Mouse (Mus musculus) intestine, postnatal 0 days (tissue): ENCODE measurements around the gene Olfr457. TPM values are rescaled to one million over a fixed set of nuclear protein-coding genes. Genes with fewer than 3 reads are reported as not detected.

Experiments
- ATAC-seq: fragments of 200-750 bp; cut with Nextera tagmentation; 2 replicates; pipeline ENCODE4 v1.8.0; 2017; ENCODE audit warnings: mild to moderate bottlenecking, moderate TSS enrichment, moderate library complexity
- H3K27ac ChIP-seq: fragments of 300-500 bp; sonication (generic); 2 replicates; pipeline ENCODE4 v1.5.1; 2014; ENCODE audit warnings: mild to moderate bottlenecking, low read depth, low read length, moderate library complexity
- H3K27me3 ChIP-seq: fragments of 300-500 bp; sonication (generic); replicated peaks from 2 replicates; pipeline ENCODE4 v1.6.1; 2014; ENCODE audit warnings: low read length, mixed read lengths; ENCODE audit not compliant: control insufficient read depth, insufficient read depth
- H3K36me3 ChIP-seq: fragments of 300-500 bp; sonication (generic); 2 replicates; pipeline ENCODE4 v1.6.1; 2014; ENCODE audit warnings: mild to moderate bottlenecking, moderate library complexity; ENCODE audit not compliant: control insufficient read depth, insufficient read depth
- H3K4me1 ChIP-seq: fragments of 300-500 bp; sonication (generic); replicated peaks from 2 replicates; pipeline ENCODE4 v1.6.1; 2014; ENCODE audit warnings: antibody characterized with exemption, low read length, mixed read lengths; ENCODE audit not compliant: control insufficient read depth, insufficient read depth
- H3K4me2 ChIP-seq: fragments of 300-500 bp; sonication (generic); replicated peaks from 2 replicates; pipeline ENCODE4 v1.6.1; 2014; ENCODE audit warnings: low read depth, mild to moderate bottlenecking, moderate library complexity
- H3K4me3 ChIP-seq: fragments of 300-500 bp; sonication (generic); 2 replicates; pipeline ENCODE4 v1.5.1; 2014; ENCODE audit warnings: low read depth, low read length
- H3K9ac ChIP-seq: fragments of 300-500 bp; sonication (generic); 2 replicates; pipeline ENCODE4 v1.6.1; 2014; ENCODE audit warnings: mild to moderate bottlenecking, low read depth, low read length
- H3K9me3 ChIP-seq: fragments of 300-500 bp; sonication (generic); 2 replicates; pipeline ENCODE4 v1.6.1; 2016; ENCODE audit warnings: mixed run types; ENCODE audit not compliant: control insufficient read depth
- CTCF ChIP-seq: sonication (generic); IDR thresholded peaks from 2 replicates; pipeline ENCODE4 v1.5.1; 2016; ENCODE audit warnings: low read depth, mild to moderate bottlenecking, control low read depth, antibody characterized with exemption, moderate library complexity
- WGBS: fragments of 180-500 bp; shearing (Covaris S2); extraction: QIAGEN DNeasy Blood & Tissue Kit; methylation state at CpG from one replicate; pipeline ENCODE4 v1.1.7; 2014; 5-methylcytosine and 5-hydroxymethylcytosine counted together
- polyA plus RNA-seq: library from polyadenylated mRNA; unstranded; fragments of >200 nt; fragmentation: Nextera tagmentation; extraction: Ambion mirVana; gene quantifications from 2 replicates; pipeline ENCODE4 v1.2.1, GENCODE M21; 2015

Olfr457 gene
- polyA plus RNA-seq, 1 experiment from 2014 or later, result not detected

DNA sequence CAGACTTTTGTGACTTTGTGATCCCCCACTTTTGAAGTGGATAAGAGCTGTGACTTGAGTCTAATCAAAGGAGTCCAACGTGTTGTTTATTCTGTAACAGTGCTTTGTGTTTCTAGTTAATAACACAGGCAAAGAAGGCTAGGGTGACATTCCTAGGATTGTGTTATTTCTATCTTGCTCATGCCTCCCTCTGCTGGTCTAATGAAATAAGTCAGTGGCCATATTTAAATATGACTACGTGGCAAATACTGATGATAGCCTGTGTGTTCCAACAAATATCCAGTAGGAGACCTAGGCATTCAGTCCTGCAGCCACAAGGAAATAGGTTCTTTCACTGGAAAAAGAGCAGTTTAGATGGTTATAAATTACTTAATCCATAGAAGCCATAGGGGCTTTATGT lies 42.6 kb downstream of the Olfr457 start:
- H3K27me3 ChIP-seq, result no peaks in the 10 kb centered on the region
- H3K4me3 ChIP-seq, result no peak overlapping the region
- H3K27ac ChIP-seq, result no peak overlapping the region
- no peak overlapping the region for H3K4me2 ChIP-seq
- no peaks in the 10 kb centered on the region for H3K9me3 ChIP-seq
- H3K36me3 ChIP-seq, result no peaks in the 10 kb centered on the region
- ATAC-seq, result no peak
- no peak overlapping the region for H3K9ac ChIP-seq
- TF ChIP-seq CTCF, result peak; percentile 56
- H3K4me1 ChIP-seq, result no peaks in the 10 kb centered on the region
- 61% methylated on average over 2 of the region's 2 CpGs for WGBS

DNA sequence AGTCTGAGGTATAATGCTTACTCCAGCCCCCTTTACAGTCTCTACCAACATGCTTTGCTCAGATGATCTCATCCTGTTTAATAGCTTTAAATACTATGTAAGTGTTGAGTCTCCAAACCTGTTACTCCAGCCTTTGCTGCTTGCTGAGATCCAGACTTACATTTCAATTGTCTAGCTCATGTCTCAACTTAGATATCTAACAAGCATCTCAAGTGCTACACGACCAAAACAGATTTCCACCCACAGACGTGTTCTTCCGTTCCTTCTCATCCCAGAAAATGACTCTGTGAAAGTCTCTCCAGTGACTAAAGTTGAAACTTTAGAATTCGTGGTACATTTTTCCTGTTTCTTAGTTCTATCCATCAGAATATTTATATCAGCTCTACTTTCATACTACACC lies 49.8 kb downstream of the Olfr457 start:
- no peak overlapping the region for H3K27ac ChIP-seq
- H3K9ac ChIP-seq, result no peak overlapping the region
- H3K36me3 ChIP-seq, result no peaks in the 10 kb centered on the region
- no peaks in the 10 kb centered on the region for H3K4me1 ChIP-seq
- H3K27me3 ChIP-seq, result no peaks in the 10 kb centered on the region
- WGBS, result 86% methylated on average over 4 of the region's 4 CpGs
- H3K9me3 ChIP-seq, result no peaks in the 10 kb centered on the region
- ATAC-seq, result no peak
- H3K4me2 ChIP-seq, result no peak overlapping the region
- no peak overlapping the region for H3K4me3 ChIP-seq
- TF ChIP-seq CTCF, result no peak

DNA sequence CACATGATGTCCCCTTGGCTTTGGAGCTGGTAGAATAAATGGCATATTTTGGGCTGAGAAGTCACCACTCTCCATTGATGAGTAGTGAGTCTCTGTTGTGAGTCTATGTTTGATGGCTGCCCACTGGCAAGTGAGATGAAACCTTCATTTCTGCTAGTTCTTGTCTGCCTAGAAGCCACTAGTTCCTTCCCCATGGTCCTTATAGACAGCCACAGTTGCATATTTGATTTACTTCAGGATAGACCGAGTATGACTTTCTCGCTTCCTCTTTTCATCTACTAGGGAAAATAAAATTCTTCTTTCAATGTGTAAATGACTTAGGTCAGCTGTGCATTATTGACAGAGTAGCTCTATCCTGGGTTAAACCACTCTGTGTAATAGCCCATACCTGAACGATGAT lies 51.7 kb downstream of the Olfr457 start:
- no peak for ATAC-seq
- no peak overlapping the region for H3K4me3 ChIP-seq
- H3K4me1 ChIP-seq, result no peaks in the 10 kb centered on the region
- no peaks in the 10 kb centered on the region for H3K9me3 ChIP-seq
- no peak for TF ChIP-seq CTCF
- H3K9ac ChIP-seq, result no peak overlapping the region
- H3K36me3 ChIP-seq, result no peaks in the 10 kb centered on the region
- no peaks in the 10 kb centered on the region for H3K27me3 ChIP-seq
- 93% methylated on average over 3 of the region's 3 CpGs for WGBS
- H3K27ac ChIP-seq, result no peak overlapping the region
- no peak overlapping the region for H3K4me2 ChIP-seq

DNA sequence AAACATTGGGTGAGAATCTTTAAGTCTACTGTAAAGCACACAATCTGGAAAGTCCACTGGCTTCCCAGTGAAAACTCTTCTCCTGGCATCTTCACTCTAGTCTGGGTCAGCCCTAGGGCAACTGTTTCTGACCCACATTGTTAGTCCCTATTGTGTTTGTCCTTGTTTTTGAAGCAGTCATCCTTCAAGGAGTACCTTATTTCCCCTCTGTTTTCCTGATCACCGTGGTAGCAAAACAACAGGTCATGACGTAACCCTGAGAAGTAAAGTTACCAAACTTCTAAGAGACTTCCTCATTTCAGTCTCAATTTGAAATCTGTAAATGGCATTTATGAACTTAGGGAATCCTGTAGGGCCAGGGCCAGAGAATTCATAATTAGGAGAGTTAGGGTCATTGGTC lies 54.7 kb downstream of the Olfr457 start:
- Histone ChIP-seq H3K4me1 (no peaks in the 10 kb centered on the region), H3K36me3 (no peaks in the 10 kb centered on the region), H3K9me3 (no peaks in the 10 kb centered on the region), H3K27ac (no peak overlapping the region), H3K9ac (no peak overlapping the region), H3K4me2 (no peak overlapping the region), H3K27me3 (no peaks in the 10 kb centered on the region), H3K4me3 (no peak overlapping the region)
- no peak for TF ChIP-seq CTCF
- WGBS, result 74% methylated on average over 2 of the region's 2 CpGs
- ATAC-seq, result no peak

DNA sequence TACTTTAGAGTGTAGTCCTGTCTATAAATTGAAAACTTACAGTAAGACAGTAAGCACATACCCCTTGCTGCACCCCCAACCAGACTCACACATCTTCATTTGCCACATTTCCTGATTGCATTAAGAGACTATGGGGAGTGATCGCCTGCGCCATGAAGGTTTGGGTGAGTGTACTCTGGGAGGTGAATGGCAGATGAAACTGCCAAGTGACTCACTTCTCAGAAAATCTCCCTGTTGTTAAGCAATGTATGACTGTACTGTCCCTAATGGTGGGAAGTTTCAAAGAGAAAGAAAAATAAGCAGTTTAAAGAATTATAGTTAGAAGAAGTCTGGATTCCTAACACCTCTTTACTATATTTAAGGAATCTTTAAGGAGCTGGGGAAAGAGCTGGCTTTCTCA lies 56.7 kb downstream of the Olfr457 start:
- no peak for ATAC-seq
- no peaks in the 10 kb centered on the region for H3K4me1 ChIP-seq
- no peak overlapping the region for H3K27ac ChIP-seq
- 88% methylated on average over 2 of the region's 2 CpGs for WGBS
- no peaks in the 10 kb centered on the region for H3K9me3 ChIP-seq
- no peaks in the 10 kb centered on the region for H3K36me3 ChIP-seq
- H3K4me3 ChIP-seq, result no peak overlapping the region
- H3K4me2 ChIP-seq, result no peak overlapping the region
- TF ChIP-seq CTCF, result no peak
- no peak overlapping the region for H3K9ac ChIP-seq
- no peaks in the 10 kb centered on the region for H3K27me3 ChIP-seq

Other genes with a start within 250 kb of the Olfr457 start
- 20.5 and 22.6 TPM in 2 replicates for gene Gstk1, start 230.4 kb downstream of the Olfr457 start, polyA plus RNA-seq
- gene Tmem139, start 214.4 kb downstream of the Olfr457 start, polyA plus RNA-seq, result 29.7 and 32.4 TPM in 2 replicates
- gene Casp2, start 211.3 kb downstream of the Olfr457 start, polyA plus RNA-seq, result 13.0 and 13.4 TPM in 2 replicates
- 0.12 and 0.18 TPM in 2 replicates for gene Clcn1, start 189.7 kb downstream of the Olfr457 start, polyA plus RNA-seq
- gene Fam131b, start 151.7 kb downstream of the Olfr457 start, polyA plus RNA-seq, result 0.05 and 0.12 TPM in 2 replicates
- gene Zyx, start 126.7 kb downstream of the Olfr457 start, polyA plus RNA-seq, result 50.9 and 54.8 TPM in 2 replicates
- 13.3 and 13.7 TPM in 2 replicates for gene Epha1, start 103.1 kb downstream of the Olfr457 start, polyA plus RNA-seq
- gene Tas2r143, start 76.1 kb downstream of the Olfr457 start, polyA plus RNA-seq, result not detected in 2 replicates
- gene Tas2r135, start 70.9 kb downstream of the Olfr457 start, polyA plus RNA-seq, result not detected in 2 replicates
- not detected in 2 replicates for gene Tas2r126, start 41.8 kb downstream of the Olfr457 start, polyA plus RNA-seq
- gene Olfr458, start 11.1 kb downstream of the Olfr457 start, polyA plus RNA-seq, result not detected in 2 replicates
- not detected in 2 replicates for gene Olfr456, start 10.9 kb upstream of the Olfr457 start, polyA plus RNA-seq
- not detected in 2 replicates for gene Olfr455, start 71.3 kb upstream of the Olfr457 start, polyA plus RNA-seq
- gene Tcaf3, start 121.4 kb upstream of the Olfr457 start, polyA plus RNA-seq, result not detected in 2 replicates
- 2.4 and 3.4 TPM in 2 replicates for gene Tcaf2, start 168.9 kb upstream of the Olfr457 start, polyA plus RNA-seq
- gene Tcaf1, start 233.8 kb upstream of the Olfr457 start, polyA plus RNA-seq, result 18.6 and 19.9 TPM in 2 replicates